ENCODE assay signal across 22 mouse cellular contexts in the genomic region with DNA sequence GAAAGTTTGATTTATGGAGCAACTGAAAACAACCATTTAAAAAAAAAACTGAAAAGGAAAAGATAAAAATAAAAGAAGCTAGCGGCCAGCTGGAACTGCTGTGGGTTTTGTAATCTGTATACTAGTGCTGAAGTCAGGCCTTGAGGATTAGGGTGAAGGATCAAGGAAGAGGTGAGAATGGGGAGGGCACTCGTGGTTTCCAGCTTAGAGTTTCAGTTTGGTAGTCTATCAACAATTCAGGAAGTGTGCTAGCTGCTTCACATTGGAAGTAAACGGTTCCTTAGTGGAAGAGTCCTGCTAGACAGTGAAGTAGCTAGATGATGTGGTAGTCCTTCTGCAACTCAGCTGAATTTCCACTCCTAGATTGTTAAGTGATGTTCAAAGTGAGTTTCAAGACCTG. TPM values are rescaled to one million over a fixed set of nuclear protein-coding genes. Genes with fewer than 3 reads are reported as not detected.
"Had no signal": no experiment of that assay in that cellular context is flagged by ENCODE, and none has a peak within 500 bp of the region (broad histone marks: within the 10 kb centered on the region; RNA-seq: fewer than 3 reads in every experiment).

No protein-coding gene starts in this region.

- H3K9me3 ChIP-seq: midbrain, embryonic 10.5 days; midbrain, embryonic 13.5 days; neural tube, embryonic 13.5 days; neural tube, embryonic 15.5 days; stomach, embryonic 15.5 days had no signal

- H3K4me3 ChIP-seq: midbrain, embryonic 10.5 days; midbrain, embryonic 13.5 days; myocyte; neural tube, embryonic 13.5 days; neural tube, embryonic 15.5 days; stomach, embryonic 15.5 days had no signal

- H3K27ac ChIP-seq: midbrain, embryonic 10.5 days; midbrain, embryonic 13.5 days; neural tube, embryonic 13.5 days; neural tube, embryonic 15.5 days; stomach, embryonic 15.5 days; stomach, postnatal 0 days had no signal

- DNase-seq: lung, adult 18-20 months; lung, embryonic 14.5 days; lung, postnatal 10 days; lung, postnatal 4 days; right cerebral cortex, postnatal 14 days; thymus, adult 2 months; thymus, postnatal 25 days; thymus, postnatal 4 days had no signal

- H3K27me3 ChIP-seq: midbrain, embryonic 13.5 days; neural tube, embryonic 13.5 days; neural tube, embryonic 15.5 days; stomach, embryonic 15.5 days had no signal

- H3K4me1 ChIP-seq: midbrain, embryonic 10.5 days; midbrain, embryonic 13.5 days; neural tube, embryonic 13.5 days; neural tube, embryonic 15.5 days; stomach, embryonic 15.5 days had no signal

- H3K4me2 ChIP-seq: lung, embryonic 14.5 days; midbrain, embryonic 13.5 days; neural tube, embryonic 13.5 days; neural tube, embryonic 15.5 days; stomach, embryonic 15.5 days had no signal

- H3K9ac ChIP-seq: lung, embryonic 14.5 days; midbrain, embryonic 13.5 days; neural tube, embryonic 13.5 days; neural tube, embryonic 15.5 days; stomach, embryonic 15.5 days had no signal

- ATAC-seq: midbrain, embryonic 13.5 days; midbrain, embryonic 16.5 days had no signal

RNA-seq across cellular contexts. Expression of a gene that starts 49.7 kb away (rescaled TPM):
- total RNA-seq: megakaryocyte-erythroid progenitor cell, adult 5-6 weeks had no signal
- polyA plus RNA-seq: liver, embryonic 16.5 days; lung, embryonic 14.5 days; lung, embryonic 16.5 days; midbrain, embryonic 10.5 days; midbrain, embryonic 13.5 days; midbrain, embryonic 16.5 days; neural tube, embryonic 11.5 days; neural tube, embryonic 13.5 days; neural tube, embryonic 15.5 days; spleen, adult 2 months; stomach, embryonic 15.5 days; stomach, postnatal 0 days; testis, adult 2 months; thymus, adult 2 months had no signal
